Mouse (Mus musculus): ENCODE data around the gene Jak2.

The Jak2 gene

GRCm38 (mm10) chr19:29252831-29253545 is 1.4 kb downstream of the Jak2 start:
- in situ Hi-C loops (cut with MboI, MseI), result loop anchor here (5.0 kb wide), 2 partner anchors 101 to 114 kb away; partner anchors contain the start of genes Cd274 and Plgrkt

- in situ Hi-C loops (cut with MboI, MseI), result loop anchor here (5.0 kb wide), 2 partner anchors 101 to 114 kb away; partner anchors contain the start of genes Cd274 and Plgrkt
Observed at GRCm38 (mm10) chr19:29253728-29254127, 2.1 kb downstream of the Jak2 start.

DNA sequence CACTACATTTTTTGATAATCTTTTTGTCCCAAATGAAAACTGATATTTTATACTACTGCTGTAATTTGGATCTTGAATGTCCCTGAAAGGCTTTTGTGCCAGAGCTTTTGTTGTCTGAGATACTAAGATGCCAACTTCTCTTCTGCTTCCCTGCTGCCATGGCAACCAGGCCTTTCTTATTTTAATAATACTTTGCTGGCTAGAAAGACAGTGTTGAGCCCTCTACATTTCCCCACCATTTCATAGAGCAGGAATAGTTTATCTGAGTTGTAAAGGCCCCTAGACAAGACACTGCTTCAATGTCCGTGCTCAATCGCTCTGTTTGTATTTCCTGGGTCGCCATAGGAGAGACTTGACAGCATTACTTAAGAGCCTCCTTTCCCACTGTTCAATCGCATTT is 3.0 kb downstream of the Jak2 start:
- in situ Hi-C loops (cut with MboI, MseI), result loop anchor here (5.0 kb wide), 2 partner anchors 102 to 113 kb away; partner anchors contain the start of genes Cd274 and Plgrkt

GRCm38 (mm10) chr19:29255327-29256027 is 3.8 kb downstream of the Jak2 start:
- in situ Hi-C loops (cut with MboI, MseI), result no loop called here

GRCm38 (mm10) chr19:29261638-29262037 is 10.0 kb downstream of the Jak2 start:
- in situ Hi-C loops (cut with MboI, MseI), result no loop called here

DNA sequence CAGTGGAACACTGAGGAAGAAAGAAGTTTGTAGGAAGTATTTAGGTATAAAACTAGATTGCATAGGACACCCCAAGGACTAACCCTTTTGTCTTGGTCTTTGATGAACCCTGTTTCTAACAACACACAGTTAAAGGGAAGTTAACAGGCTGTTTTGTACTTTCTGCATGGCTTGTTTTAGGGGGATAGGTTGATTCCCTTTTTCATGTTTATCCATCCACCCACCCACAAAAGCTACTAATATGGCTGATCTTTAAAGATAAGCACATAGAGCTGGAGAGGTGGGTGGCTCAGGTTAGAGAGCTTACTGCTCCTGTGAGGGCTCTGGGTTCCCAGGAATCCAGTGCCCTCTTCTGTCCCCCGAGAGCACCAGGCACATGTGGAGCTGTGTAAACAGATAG is 11.9 kb downstream of the Jak2 start:
- in situ Hi-C loops (cut with MboI, MseI), result no loop called here

- in situ Hi-C loops (cut with MboI, MseI), result no loop called here
Observed at GRCm38 (mm10) chr19:29265538-29265937, 13.9 kb downstream of the Jak2 start.

DNA sequence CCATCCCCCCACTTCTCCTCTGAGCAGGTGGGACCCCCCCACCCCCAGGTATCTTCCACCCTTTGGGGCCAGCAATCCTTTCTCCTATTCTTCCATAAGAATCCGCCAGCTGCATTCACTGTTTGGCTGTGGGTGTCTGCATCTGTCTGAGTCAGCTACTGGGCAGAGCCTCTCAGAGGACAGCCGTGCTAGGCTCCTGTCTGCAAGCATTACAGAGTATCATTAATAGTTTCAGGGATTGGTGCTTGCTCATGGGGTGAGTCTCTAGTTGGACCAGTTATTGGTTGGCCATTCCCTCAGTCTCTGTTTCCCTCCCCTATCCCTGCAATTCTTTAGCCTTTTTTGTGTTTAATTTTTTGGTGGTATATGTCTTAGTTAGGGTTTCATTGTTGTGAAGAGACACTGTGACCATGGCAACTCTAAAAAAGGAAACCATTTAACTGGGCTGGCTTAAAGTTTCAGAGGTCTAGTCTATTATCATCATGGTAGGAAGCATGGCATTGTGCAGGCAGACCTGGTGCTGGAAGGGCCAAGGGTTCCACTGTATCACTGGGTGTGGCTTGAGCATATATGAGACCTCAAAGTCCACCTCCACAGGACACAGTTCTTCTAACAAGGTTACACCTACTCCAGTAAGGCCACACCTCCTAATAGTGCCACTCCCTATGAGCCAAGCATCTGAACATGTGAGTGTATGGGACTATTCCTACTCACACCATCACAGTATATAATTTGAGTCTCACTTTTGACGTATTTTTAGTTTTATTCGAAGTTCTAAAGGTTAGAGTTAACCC is 15.6 kb downstream of the Jak2 start:
- in situ Hi-C loops (cut with MboI, MseI), result no loop called here

DNA sequence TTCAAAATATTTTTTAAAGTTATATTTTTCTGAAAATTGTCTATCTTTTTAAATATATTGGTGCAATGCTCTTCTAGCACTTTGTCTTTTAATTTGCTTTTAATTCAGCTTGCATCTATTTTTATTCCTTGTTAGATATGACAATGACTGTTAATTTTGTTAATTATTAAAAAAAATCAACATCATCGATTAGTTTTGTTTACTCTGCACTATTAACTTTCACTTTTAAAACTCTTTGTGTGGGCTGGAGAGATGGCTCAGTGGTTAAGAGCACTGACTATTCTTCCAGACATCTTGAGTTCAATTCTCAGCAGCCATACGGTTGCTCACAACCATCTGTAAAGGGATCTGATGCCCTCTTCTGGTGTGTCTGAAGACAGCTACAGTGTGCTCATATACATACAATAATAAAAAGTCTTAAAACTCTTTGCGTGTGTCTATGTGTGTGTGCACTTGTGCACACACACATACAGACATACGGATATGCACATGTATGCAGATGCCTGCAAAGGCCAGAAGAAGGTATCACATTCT is 17.2 kb downstream of the Jak2 start:
- in situ Hi-C loops (cut with MboI, MseI), result no loop called here

- in situ Hi-C loops (cut with MboI, MseI), result loop anchor here (5.0 kb wide), 1 partner anchor 208 kb away; no protein-coding TSS in a partner anchor
Observed at GRCm38 (mm10) chr19:29270226-29270625, 18.6 kb downstream of the Jak2 start.

- in situ Hi-C loops (cut with MboI, MseI), result loop anchor here (5.0 kb wide), 1 partner anchor 209 kb away; no protein-coding TSS in a partner anchor
Observed at GRCm38 (mm10) chr19:29271147-29271578, 19.5 kb downstream of the Jak2 start.

DNA sequence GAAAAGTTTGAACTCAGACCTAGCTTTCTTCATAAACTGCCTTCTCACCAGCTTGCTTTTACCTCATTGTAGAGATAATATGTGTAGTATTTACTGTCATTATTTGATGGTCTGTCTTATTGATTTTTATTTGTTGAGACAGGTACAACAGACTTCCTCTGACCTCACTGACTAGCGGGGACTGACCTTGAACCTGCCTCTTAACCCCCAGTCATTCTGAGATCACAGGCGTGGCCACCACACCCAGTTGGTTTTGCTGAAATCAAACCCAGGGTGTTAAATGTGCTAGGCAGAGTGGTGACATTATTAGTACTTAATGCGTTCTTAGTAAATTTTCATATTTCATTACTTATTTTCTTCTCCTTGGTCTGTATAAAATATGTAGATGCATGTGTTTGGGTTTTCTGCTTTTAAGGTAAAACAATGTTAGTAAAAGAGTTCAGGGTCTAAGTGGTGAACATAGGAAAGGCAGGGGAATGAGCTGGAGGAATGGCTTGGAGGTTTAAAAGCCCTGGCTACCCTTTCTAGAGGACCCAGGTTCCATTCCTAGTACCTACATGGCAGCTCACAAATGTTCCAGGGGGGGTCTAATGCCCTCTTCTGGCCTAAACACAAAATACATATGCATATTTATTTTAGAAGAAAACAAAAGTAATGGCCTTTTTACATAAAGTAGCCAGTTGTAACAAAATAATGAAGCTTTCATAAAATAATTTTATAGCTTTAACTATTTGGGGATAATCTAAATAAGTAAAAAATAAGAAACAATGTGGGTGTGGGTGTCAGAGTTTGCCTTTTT is 20.6 kb downstream of the Jak2 start:
- in situ Hi-C loops (cut with MboI, MseI), result loop anchor here (5.0 kb wide), 1 partner anchor 210 kb away; no protein-coding TSS in a partner anchor

DNA sequence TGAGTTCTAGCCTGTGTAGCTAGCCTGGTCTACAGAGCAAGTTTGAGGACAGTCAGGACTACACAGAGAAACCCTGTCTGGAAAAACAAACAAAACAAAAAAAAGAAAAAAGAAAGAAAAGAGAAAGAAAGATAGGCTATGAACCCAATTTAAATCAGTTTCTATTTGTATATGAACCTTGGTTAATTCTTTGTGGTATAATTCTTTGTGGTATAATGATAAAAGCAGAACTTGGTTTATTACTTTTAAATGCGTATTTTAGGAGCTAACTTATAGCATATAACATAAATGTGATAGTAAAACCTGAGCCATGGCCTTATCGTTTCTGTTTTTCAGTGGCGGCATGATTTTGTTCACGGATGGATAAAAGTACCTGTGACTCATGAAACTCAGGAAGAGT is 24.8 kb downstream of the Jak2 start:
- in situ Hi-C loops (cut with MboI, MseI), result loop anchor here (5.0 to 25.0 kb wide), 2 partner anchors 36 to 1864 kb away; no protein-coding TSS in a partner anchor

DNA sequence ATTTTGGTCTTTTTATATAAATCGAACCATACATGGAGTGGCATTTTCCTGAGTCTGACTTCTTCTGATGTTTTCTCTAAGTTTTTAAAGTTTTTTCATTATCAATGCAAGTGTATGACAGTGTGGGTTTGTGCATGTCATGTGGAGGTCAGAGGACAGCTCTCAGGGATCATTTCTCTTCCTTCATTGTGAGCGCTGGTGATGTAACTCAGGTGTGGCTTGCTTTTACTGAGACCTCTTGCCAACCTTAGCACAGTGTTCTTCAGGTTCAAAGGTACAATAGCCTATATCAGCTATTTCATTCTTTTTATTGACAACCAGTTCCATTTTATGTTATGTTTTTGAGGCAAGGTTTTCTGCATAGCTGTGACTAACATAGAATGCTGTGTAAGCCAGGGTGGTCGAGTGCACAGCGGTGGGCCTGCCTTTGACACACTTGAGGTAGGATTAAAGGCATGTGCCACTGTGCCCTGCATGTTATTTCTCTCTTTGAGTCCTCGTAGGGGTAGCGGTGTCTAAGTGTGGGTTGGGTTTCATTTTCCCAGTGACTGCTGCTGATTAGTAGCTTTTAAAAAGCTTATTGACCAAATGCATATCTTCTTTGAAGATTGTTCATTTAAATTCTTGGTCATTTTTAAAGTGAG is 27.4 kb downstream of the Jak2 start:
- in situ Hi-C loops (cut with MboI, MseI), result loop anchor here (5.0 to 25.0 kb wide), 2 partner anchors 33 to 1867 kb away; no protein-coding TSS in a partner anchor

DNA sequence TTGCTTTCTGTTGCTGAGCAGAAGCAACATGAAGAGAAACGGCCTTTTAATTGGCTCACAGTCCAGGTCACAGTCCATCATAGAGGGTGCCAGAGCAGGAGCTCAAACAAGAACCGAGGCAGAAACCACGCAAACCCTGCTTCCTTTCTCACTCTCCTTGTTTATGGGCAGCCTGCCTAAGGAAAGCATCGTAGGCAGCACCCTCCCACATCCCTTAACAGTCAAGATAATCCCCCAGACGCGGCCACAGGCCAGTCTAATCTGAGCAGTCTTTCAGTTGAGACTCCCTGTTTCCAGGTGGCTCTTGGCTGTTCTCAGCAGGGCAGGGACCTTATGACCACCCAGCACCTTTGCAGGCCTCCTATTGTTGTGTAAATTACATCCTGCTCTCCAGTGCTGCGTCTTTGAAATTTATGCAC is 33.8 kb downstream of the Jak2 start:
- in situ Hi-C loops (cut with MboI, MseI), result loop anchor here (25.0 kb wide), 1 partner anchor 1873 kb away; no protein-coding TSS in a partner anchor

DNA sequence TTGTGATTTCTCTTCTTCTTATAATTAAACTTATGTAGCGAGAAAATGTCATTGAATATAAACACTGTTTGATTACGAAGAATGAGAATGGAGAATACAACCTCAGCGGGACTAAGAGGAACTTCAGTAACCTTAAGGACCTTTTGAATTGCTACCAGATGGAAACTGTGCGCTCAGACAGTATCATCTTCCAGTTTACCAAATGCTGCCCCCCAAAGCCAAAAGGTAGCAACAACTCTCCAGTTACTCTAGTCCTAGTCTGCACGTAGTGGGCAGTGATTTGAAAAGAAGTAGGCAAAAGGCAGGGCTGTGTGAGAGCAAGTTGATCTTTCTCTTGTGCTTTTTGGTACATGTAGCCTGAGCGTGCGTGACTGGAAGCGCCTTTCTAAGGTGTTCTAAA is 36.2 kb downstream of the Jak2 start:
- in situ Hi-C loops (cut with MboI, MseI), result loop anchor here (25.0 kb wide), 1 partner anchor 1876 kb away; no protein-coding TSS in a partner anchor

DNA sequence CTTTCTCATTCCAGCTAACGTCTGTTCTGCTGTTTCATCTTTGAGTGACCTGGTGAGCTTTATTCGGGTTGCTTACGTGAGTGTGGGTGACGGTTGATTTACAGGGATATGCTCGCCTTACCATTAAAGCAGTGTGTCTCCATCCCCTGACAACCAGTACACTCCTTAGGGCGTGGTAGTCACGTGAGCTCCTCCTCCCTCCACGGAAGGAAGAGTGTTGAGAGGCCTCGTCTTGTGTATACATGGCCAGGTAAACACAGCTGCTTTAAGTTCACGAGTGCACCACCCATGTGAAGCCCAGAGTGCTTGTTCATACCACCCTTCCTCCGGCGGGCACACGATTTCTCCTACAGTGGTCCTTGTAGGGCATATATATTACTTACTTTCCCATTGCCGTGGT is 39.9 kb downstream of the Jak2 start:
- in situ Hi-C loops (cut with MboI, MseI), result loop anchor here (25.0 kb wide), 1 partner anchor 1879 kb away; no protein-coding TSS in a partner anchor

GRCm38 (mm10) chr19:29292546-29292945 is 40.9 kb downstream of the Jak2 start:
- in situ Hi-C loops (cut with MboI, MseI), result loop anchor here (25.0 kb wide), 1 partner anchor 1880 kb away; no protein-coding TSS in a partner anchor

DNA sequence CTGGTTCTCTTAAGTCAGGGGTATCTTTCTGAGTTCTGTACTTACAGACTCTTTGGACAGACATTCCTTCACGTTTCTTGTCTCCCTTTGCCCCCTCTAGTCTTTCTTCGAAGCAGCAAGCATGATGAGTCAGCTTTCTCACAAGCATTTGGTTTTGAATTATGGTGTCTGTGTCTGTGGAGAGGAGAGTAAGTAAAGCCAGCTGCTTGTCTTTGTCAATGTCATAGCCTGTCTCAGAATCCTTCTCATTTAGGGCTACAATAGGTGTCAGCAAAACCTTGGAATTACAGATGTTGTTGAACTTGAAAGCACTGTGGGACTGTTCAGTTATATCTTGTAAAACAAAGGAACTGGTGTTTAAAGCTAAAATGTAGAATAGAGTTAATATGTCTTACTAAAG is 43.1 kb downstream of the Jak2 start:
- in situ Hi-C loops (cut with MboI, MseI), result loop anchor here (25.0 kb wide), 1 partner anchor 1882 kb away; no protein-coding TSS in a partner anchor

DNA sequence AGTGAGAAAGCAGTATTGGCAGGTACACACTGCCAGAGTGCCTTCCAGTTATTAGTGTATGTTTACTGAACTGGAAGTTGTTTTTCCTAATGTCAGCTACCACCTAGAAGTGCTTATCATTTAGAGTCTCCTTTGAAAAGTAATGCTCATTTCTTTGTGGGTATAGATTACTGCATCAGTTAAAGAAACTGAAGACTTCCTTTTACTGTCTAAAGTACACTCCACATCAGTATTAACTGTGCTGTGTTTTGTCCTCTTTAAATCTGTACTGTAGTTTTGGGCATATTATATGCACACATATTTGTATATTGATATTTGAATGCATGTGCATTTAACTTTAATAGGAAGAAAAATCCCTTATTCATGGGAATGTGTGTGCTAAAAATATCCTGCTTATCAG is 44.5 kb downstream of the Jak2 start:
- in situ Hi-C loops (cut with MboI, MseI), result loop anchor here (25.0 kb wide), 1 partner anchor 1884 kb away; no protein-coding TSS in a partner anchor
